Mouse (Mus musculus): ENCODE results near the gene Brip1. TPM values are rescaled to one million over a fixed set of nuclear protein-coding genes. Genes with fewer than 3 reads are reported as not detected.

The Brip1 gene
- polyA plus RNA-seq, 1 experiment: not detected

DNA sequence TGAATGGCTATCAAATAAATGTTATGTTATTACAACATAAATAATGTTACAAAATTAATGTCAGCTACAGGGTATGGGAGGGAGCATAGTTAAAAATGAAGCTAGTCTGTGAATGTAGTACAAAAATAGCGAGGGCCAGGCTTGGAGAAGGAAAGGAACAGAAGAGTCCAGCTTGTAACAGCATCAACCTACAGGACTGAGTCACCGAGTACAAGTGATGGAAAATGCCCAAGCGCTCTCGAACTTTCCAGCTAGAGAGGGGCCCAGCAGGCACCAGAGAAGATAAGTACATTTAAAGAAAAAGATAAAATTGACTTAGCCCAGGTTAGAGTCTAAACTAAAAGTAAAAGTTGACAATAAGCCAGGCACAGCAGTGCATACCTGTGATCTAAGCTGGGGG, 116.5 kb downstream of the Brip1 start:
- WGBS: 80% methylated on average over 4 of the region's 4 CpGs
- no peaks in the 10 kb centered on the region for H3K4me1 ChIP-seq (ENCODE audit: control insufficient read depth, insufficient read depth, low read length)
- no peak for TF ChIP-seq CTCF (IDR thresholded peaks at IDR 0.05; ENCODE audit: insufficient read depth, low read depth, low read length)
- no peak for TF ChIP-seq POLR2A (IDR thresholded peaks at IDR 0.05; ENCODE audit: insufficient read depth, low read depth, low read length)

GRCm38 (mm10) chr11:86078025-86078424, 123.0 kb downstream of the Brip1 start:
- H3K27ac ChIP-seq (ENCODE audit: insufficient read depth, low read depth, low read length): no peak overlapping the region
- no peaks in the 10 kb centered on the region for H3K4me1 ChIP-seq (ENCODE audit: control insufficient read depth, insufficient read depth, low read length)
- TF ChIP-seq CTCF (IDR thresholded peaks at IDR 0.05; ENCODE audit: insufficient read depth, low read depth, low read length): no peak
- no peak for TF ChIP-seq POLR2A (IDR thresholded peaks at IDR 0.05; ENCODE audit: insufficient read depth, low read depth, low read length)
- H3K4me3 ChIP-seq (ENCODE audit: insufficient read depth, low read depth, low read length): no peak overlapping the region
- 93% methylated on average over 8 of the region's 8 CpGs for WGBS

More for the DNA sequence above, 116.5 kb downstream of the Brip1 start:
- no peak overlapping the region for H3K27ac ChIP-seq (ENCODE audit: insufficient read depth, low read depth, low read length)
- no peak overlapping the region for H3K4me3 ChIP-seq (ENCODE audit: insufficient read depth, low read depth, low read length)

GRCm38 (mm10) chr11:86076966-86077365, 124.0 kb downstream of the Brip1 start:
- Histone ChIP-seq H3K4me1 (ENCODE audit: control insufficient read depth, insufficient read depth, low read length) (no peaks in the 10 kb centered on the region), H3K27ac (ENCODE audit: insufficient read depth, low read depth, low read length) (no peak overlapping the region), H3K4me3 (ENCODE audit: insufficient read depth, low read depth, low read length) (no peak overlapping the region)
- TF ChIP-seq CTCF (IDR thresholded peaks at IDR 0.05; ENCODE audit: insufficient read depth, low read depth, low read length): no peak
- TF ChIP-seq POLR2A (IDR thresholded peaks at IDR 0.05; ENCODE audit: insufficient read depth, low read depth, low read length): no peak
- WGBS: 60% methylated on average over 7 of the region's 7 CpGs

- TF ChIP-seq POLR2A (IDR thresholded peaks at IDR 0.05; ENCODE audit: insufficient read depth, low read depth, low read length) (no peak), CTCF (IDR thresholded peaks at IDR 0.05; ENCODE audit: insufficient read depth, low read depth, low read length) (no peak)
- 96% methylated on average over 5 of the region's 5 CpGs for WGBS
- Histone ChIP-seq H3K27ac (ENCODE audit: insufficient read depth, low read depth, low read length) (no peak overlapping the region), H3K4me1 (ENCODE audit: control insufficient read depth, insufficient read depth, low read length) (no peaks in the 10 kb centered on the region), H3K4me3 (ENCODE audit: insufficient read depth, low read depth, low read length) (no peak overlapping the region)
Observed at GRCm38 (mm10) chr11:86076403-86076802, 124.6 kb downstream of the Brip1 start.

DNA sequence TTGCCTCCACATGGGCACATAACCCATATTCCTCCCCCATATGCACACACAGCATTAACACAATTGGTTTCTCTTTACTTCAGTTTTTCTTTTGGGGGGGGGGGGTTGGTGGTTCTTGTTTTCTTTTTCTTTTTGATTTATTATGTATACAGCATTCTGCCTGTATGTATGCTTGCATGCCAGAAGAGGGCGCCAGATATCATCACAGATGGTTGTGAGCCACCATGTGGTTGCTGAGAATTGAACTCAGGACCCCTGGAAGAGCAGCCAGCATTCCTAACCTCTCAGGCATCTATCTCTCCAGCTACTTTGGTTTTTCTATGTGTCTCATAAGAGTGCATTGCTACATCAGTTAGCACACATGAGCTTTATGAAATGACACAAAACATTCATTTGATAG, 125.6 kb downstream of the Brip1 start:
- no peaks in the 10 kb centered on the region for H3K4me1 ChIP-seq (ENCODE audit: control insufficient read depth, insufficient read depth, low read length)
- WGBS: 86% methylated on average over 1 of the region's 1 CpGs
- no peak for TF ChIP-seq POLR2A (IDR thresholded peaks at IDR 0.05; ENCODE audit: insufficient read depth, low read depth, low read length)
- H3K27ac ChIP-seq (ENCODE audit: insufficient read depth, low read depth, low read length): no peak overlapping the region
- H3K4me3 ChIP-seq (ENCODE audit: insufficient read depth, low read depth, low read length): no peak overlapping the region

GRCm38 (mm10) chr11:86068651-86069050, 132.3 kb downstream of the Brip1 start:
- WGBS: 78% methylated on average over 6 of the region's 6 CpGs
- TF ChIP-seq POLR2A (IDR thresholded peaks at IDR 0.05; ENCODE audit: insufficient read depth, low read depth, low read length): no peak
- no peak for TF ChIP-seq CTCF (IDR thresholded peaks at IDR 0.05; ENCODE audit: insufficient read depth, low read depth, low read length)
- H3K27ac ChIP-seq (ENCODE audit: insufficient read depth, low read depth, low read length): no peak overlapping the region
- H3K4me3 ChIP-seq (ENCODE audit: insufficient read depth, low read depth, low read length): no peak overlapping the region
- no peaks in the 10 kb centered on the region for H3K4me1 ChIP-seq (ENCODE audit: control insufficient read depth, insufficient read depth, low read length)

DNA sequence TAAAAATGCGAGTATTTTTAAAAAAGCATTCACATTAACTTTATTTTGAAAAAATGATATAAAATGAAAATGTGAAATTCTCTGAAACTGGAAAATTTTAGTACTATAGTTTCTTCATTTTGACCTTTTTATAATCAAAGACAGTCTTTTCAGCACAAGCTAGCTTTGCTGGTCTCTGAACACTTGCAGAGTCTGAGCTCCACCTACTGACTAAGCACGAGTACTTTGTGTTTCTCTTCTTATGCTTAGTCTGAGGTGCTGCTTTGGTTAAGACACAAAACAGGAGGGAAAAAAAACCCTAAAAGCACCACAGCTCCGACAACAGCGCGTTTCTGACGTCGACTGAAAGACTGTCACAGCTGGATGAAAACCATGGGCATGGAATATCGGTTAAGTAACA, 133.8 kb downstream of the Brip1 start:
- TF ChIP-seq CTCF (IDR thresholded peaks at IDR 0.05; ENCODE audit: insufficient read depth, low read depth, low read length) (no peak), POLR2A (IDR thresholded peaks at IDR 0.05; ENCODE audit: insufficient read depth, low read depth, low read length) (no peak)
- H3K4me1 ChIP-seq (ENCODE audit: control insufficient read depth, insufficient read depth, low read length): no peaks in the 10 kb centered on the region
- no peak overlapping the region for H3K27ac ChIP-seq (ENCODE audit: insufficient read depth, low read depth, low read length)
- no peak overlapping the region for H3K4me3 ChIP-seq (ENCODE audit: insufficient read depth, low read depth, low read length)
- WGBS: 62% methylated on average over 8 of the region's 8 CpGs

- 92% methylated on average over 5 of the region's 5 CpGs for WGBS
- Histone ChIP-seq H3K4me1 (ENCODE audit: control insufficient read depth, insufficient read depth, low read length) (no peaks in the 10 kb centered on the region), H3K4me3 (ENCODE audit: insufficient read depth, low read depth, low read length) (no peak overlapping the region), H3K27ac (ENCODE audit: insufficient read depth, low read depth, low read length) (no peak overlapping the region)
- TF ChIP-seq CTCF (IDR thresholded peaks at IDR 0.05; ENCODE audit: insufficient read depth, low read depth, low read length) (no peak), POLR2A (IDR thresholded peaks at IDR 0.05; ENCODE audit: insufficient read depth, low read depth, low read length) (no peak)
Observed at GRCm38 (mm10) chr11:86064881-86065280, 136.1 kb downstream of the Brip1 start.

DNA sequence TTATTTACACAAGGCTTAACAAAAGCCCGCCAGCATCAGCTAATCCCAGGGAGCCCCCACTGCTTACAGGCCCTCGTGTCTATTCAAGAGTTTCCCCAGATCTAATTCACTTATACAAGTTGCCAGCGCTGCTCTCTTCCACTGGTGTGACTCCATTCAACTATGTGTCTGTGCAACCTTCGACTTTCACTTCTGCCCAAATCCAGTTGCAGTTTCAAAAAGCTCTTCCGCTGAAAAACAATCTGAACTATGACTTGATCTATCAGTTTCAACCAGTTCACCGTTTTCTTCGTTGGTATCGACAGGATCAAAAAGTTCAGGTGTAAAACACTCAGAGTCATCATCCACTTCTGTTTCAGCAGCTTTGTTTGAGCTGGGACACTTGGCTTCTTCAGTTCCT, 139.8 kb downstream of the Brip1 start:
- H3K4me3 ChIP-seq (ENCODE audit: insufficient read depth, low read depth, low read length): no peak overlapping the region
- 80% methylated on average over 8 of the region's 8 CpGs for WGBS
- H3K27ac ChIP-seq (ENCODE audit: insufficient read depth, low read depth, low read length): no peak overlapping the region
- TF ChIP-seq CTCF (IDR thresholded peaks at IDR 0.05; ENCODE audit: insufficient read depth, low read depth, low read length) (no peak), POLR2A (IDR thresholded peaks at IDR 0.05; ENCODE audit: insufficient read depth, low read depth, low read length) (no peak)
- H3K4me1 ChIP-seq (ENCODE audit: control insufficient read depth, insufficient read depth, low read length): no peaks in the 10 kb centered on the region

DNA sequence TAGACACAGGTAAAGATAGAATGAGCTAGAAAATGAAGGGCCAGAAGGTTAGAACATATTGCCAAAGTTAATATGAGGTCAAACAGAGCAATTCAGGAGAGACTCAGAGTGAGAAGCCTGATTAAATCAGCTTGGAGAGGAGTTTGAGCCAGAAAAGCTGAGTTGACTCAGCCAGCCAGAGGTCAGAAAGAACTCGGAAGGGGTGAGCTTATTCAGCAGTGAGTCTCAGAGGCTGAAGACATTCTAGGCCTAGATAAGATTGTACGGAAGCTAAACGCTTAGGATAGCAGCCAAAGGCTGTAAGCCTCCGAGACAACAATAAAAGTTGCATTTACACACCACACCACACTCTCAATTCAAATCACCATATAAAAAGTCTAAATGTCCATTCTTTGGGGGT, 141.9 kb downstream of the Brip1 start:
- WGBS: 84% methylated on average over 4 of the region's 4 CpGs
- TF ChIP-seq POLR2A (IDR thresholded peaks at IDR 0.05; ENCODE audit: insufficient read depth, low read depth, low read length): no peak
- TF ChIP-seq CTCF (IDR thresholded peaks at IDR 0.05; ENCODE audit: insufficient read depth, low read depth, low read length): no peak
- H3K4me1 ChIP-seq (ENCODE audit: control insufficient read depth, insufficient read depth, low read length): no peaks in the 10 kb centered on the region
- no peak overlapping the region for H3K4me3 ChIP-seq (ENCODE audit: insufficient read depth, low read depth, low read length)
- no peak overlapping the region for H3K27ac ChIP-seq (ENCODE audit: insufficient read depth, low read depth, low read length)
